Comparison of ENCODE assay signal across 8 mouse cellular contexts in genomic region chrX:21088983-21089866, GRCm38 (mm10). TPM values are rescaled to one million over a fixed set of nuclear protein-coding genes. Genes with fewer than 3 reads are reported as not detected.
DNase-seq lines count a peak whose midpoint lies in the region; ATAC-seq and TF ChIP-seq lines count a peak whose summit lies in the region.

Gene Zfp300, minus strand, starts transcription at chrX:21089527.

- peak within 1 kb of the TSS; percentile 71 for H3K9ac ChIP-seq in heart, adult 2 months (ENCODE audit: low read depth, low read length)

- intact Hi-C loops in heart, adult 2 months (cut with DNase I), result loop anchor here (2.0 to 10.0 kb wide), 2 partner anchors 26 to 134 kb away; partner anchors contain the start of genes Elk1 and Zfp182
- intact Hi-C loops in left cerebral cortex, postnatal 4 days (cut with DNase I), result no loop called here

- peaks cover 3% of the 10 kb centered on the region; the same call in 1 of the 2 replicates for H3K4me1 ChIP-seq in erythroblast, embryonic 14.5 days (ENCODE audit: control insufficient read depth)
- no peaks in the 10 kb centered on the region for H3K4me1 ChIP-seq in embryonic facial prominence, embryonic 10.5 days
- no peaks in the 10 kb centered on the region for H3K4me1 ChIP-seq in heart, adult 2 months (ENCODE audit: control insufficient read depth, insufficient read depth, low read length)
- no peaks in the 10 kb centered on the region for H3K4me1 ChIP-seq in midbrain, embryonic 10.5 days

- TF ChIP-seq CTCF in heart, adult 2 months (IDR thresholded peaks at IDR 0.05), result no peak

- peak within 1 kb of the TSS; percentile 53 for H3K4me3 ChIP-seq in erythroblast, embryonic 14.5 days (replicated peaks)
- H3K4me3 ChIP-seq in embryonic facial prominence, embryonic 10.5 days, result peak within 1 kb of the TSS; percentile 59
- peak within 1 kb of the TSS; percentile 61 for H3K4me3 ChIP-seq in heart, adult 2 months
- peak within 1 kb of the TSS; percentile 55 for H3K4me3 ChIP-seq in midbrain, embryonic 10.5 days

- 19% methylated on average over 27 of the region's 27 CpGs for WGBS in embryonic facial prominence, embryonic 10.5 days
- WGBS in heart, adult 2 months, result 19% methylated on average over 27 of the region's 27 CpGs
- WGBS in midbrain, embryonic 10.5 days, result 17% methylated on average over 27 of the region's 27 CpGs

- TF ChIP-seq POLR2A in heart, adult 2 months (IDR thresholded peaks at IDR 0.05; ENCODE audit: insufficient read depth, low read depth, low read length), result no peak

- H3K36me3 ChIP-seq in erythroblast, embryonic 14.5 days (ENCODE audit: control insufficient read depth), result no peaks in the 10 kb centered on the region
- H3K36me3 ChIP-seq in embryonic facial prominence, embryonic 10.5 days (replicated peaks), result no peaks in the 10 kb centered on the region
- no peaks in the 10 kb centered on the region for H3K36me3 ChIP-seq in heart, adult 2 months (ENCODE audit: control insufficient read depth, insufficient read depth, low read length)
- no peaks in the 10 kb centered on the region for H3K36me3 ChIP-seq in midbrain, embryonic 10.5 days

- TF ChIP-seq EP300 in heart, adult 2 months (IDR thresholded peaks at IDR 0.05; ENCODE audit: insufficient read depth, low read depth, low read length), result no peak

- H3K27me3 ChIP-seq in erythroblast, embryonic 14.5 days (ENCODE audit: control insufficient read depth), result no peaks in the 10 kb centered on the region
- no peaks in the 10 kb centered on the region for H3K27me3 ChIP-seq in embryonic facial prominence, embryonic 10.5 days (replicated peaks; ENCODE audit: low read depth, poor library complexity, severe bottlenecking)
- H3K27me3 ChIP-seq in heart, adult 2 months (ENCODE audit: control insufficient read depth, insufficient read depth, low read length), result no peaks in the 10 kb centered on the region
- H3K27me3 ChIP-seq in midbrain, embryonic 10.5 days (ENCODE audit: low read depth, poor library complexity, severe bottlenecking), result no peaks in the 10 kb centered on the region

- H3K27ac ChIP-seq in embryonic facial prominence, embryonic 10.5 days (replicated peaks), result peak within 1 kb of the TSS; percentile 63
- peak within 1 kb of the TSS; percentile 60 for H3K27ac ChIP-seq in heart, adult 2 months
- peak within 1 kb of the TSS; percentile 74 for H3K27ac ChIP-seq in midbrain, embryonic 10.5 days (replicated peaks)

- H3K79me2 ChIP-seq in heart, adult 2 months (replicated peaks; ENCODE audit: control insufficient read depth, insufficient read depth, low read length), result no peaks in the 10 kb centered on the region

- peak; percentile 60 for DNase-seq in embryonic facial prominence, embryonic 10.5 days (ENCODE audit: low spot score)
- DNase-seq in heart, adult 2 months, result peak; percentile 56 to 72
- DNase-seq in kidney, adult 18-20 months, result peak; percentile 58
- peak; percentile 68 for DNase-seq in left cerebral cortex, postnatal 4 days
- peak; percentile 50 for DNase-seq in midbrain, embryonic 10.5 days (ENCODE audit: low spot score)
- DNase-seq in skeletal muscle tissue, adult 2 months (ENCODE audit: low read depth, low spot score), result peak; percentile 65

- no peaks in the 10 kb centered on the region for H3K9me3 ChIP-seq in erythroblast, embryonic 14.5 days (ENCODE audit: control insufficient read depth, low read length)
- H3K9me3 ChIP-seq in embryonic facial prominence, embryonic 10.5 days, result no peaks in the 10 kb centered on the region
- no peaks in the 10 kb centered on the region; the same call in 1 of the 2 replicates for H3K9me3 ChIP-seq in midbrain, embryonic 10.5 days (replicated peaks)

- ATAC-seq in erythroblast, adult 5-6 weeks (replicated peaks; ENCODE audit: low FRiP score, poor library complexity, severe bottlenecking), result no peak

RNA-seq across cellular contexts. Expression of gene Zfp300, which starts in this region (rescaled TPM):
- not detected in 2 replicates for polyA plus RNA-seq in erythroblast, embryonic 14.5 days (2012)
- not detected in 2 replicates for total RNA-seq in erythroblast, adult 5-6 weeks (2015; ENCODE audit: low replicate concordance)
- not detected in 2 replicates for total RNA-seq in erythroblast, adult 5-6 weeks (2017; ENCODE audit: low replicate concordance)
- polyA plus RNA-seq in embryonic facial prominence, embryonic 10.5 days (2016; fragmentation: Nextera tagmentation; extraction: Ambion mirVana), result 1.5 and 1.9 TPM in 2 replicates
- under 1 TPM; 0.31 to 0.41 TPM for total RNA-seq in heart, adult 2 months (2021)
- polyA plus RNA-seq in heart, adult 2 months (2012; rRNA removed), result 0.06 and 0.12 TPM in 2 replicates
- 1 to 10 TPM; 4.0 to 4.1 TPM for total RNA-seq in left cerebral cortex, postnatal 4 days (2021)
- polyA plus RNA-seq in midbrain, embryonic 10.5 days (2016; fragmentation: Nextera tagmentation; extraction: Ambion mirVana), result 2.2 and 2.4 TPM in 2 replicates

Comparison
In these comparisons a context has a peak if more than half of its experiments do, and no peak if none do; other contexts are left out.
1. Peak in DNase-seq, H3K4me3 ChIP-seq, H3K27ac ChIP-seq and H3K9ac ChIP-seq in heart, adult 2 months; RNA of the gene not detected or under 1 TPM.